Mouse (Mus musculus) heart, postnatal 4 days (tissue): ENCODE data around the gene Rab4b. TPM values are rescaled to one million over a fixed set of nuclear protein-coding genes. Genes with fewer than 3 reads are reported as not detected.

ENCODE experiments used
- DNase-seq: peaks from one replicate; pipeline ENCODE4 v3.0.0; 2021
- total RNA-seq, 2 experiments: library from RNA; stranded (reverse); gene quantifications; 2 replicates each; pipeline ENCODE4 v1.2.3; 2021

The Rab4b gene
- total RNA-seq, result 10 to 100 TPM; 24.7 to 27.8 TPM

DNA sequence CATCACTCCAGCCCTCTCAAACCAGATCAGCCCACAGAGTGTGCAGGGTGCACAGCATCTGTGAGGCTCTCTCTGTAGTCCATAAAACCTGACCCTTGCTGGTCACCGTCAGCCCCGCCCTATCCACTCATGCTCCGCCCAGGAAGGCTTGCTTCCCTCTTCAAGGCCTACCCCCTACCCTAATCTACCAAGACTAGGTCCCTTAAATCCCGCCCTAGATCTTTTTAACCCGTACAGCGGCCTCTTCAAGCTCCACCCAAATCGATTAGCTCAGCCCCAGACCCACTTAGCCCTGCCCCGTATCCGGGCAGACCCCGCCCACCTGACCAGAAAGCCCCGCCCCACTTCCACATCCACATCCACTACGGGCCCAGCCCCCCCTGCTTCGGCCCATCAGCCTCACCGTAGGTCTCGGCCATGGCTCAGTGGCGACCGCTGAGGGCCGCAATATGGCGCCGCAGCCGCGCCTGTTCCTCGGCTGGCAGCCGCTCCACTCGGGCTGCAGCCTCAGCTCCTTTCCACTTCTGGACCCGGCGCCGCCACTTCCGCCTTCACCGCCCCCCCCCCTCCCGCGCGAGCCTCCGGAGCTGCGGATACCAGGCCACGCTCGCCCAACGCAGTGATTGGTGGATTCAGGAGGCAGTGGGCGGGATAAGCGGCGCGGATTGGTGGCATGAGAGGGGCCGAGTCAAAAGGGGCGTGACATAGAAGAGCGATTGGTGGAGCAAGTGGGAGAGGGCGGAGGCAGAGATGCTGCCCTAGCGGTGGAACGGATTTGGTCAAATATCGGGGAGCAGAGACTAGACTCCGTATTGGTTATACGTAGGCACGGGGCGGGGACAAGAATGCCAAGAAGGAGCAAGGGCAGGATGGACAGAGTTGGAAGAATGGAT, at the start of gene Rab4b:
Rab4b (minus strand) TSS at position 573 of the 893 bp plus-strand sequence.
- peak; percentile 99 for DNase-seq

DNA sequence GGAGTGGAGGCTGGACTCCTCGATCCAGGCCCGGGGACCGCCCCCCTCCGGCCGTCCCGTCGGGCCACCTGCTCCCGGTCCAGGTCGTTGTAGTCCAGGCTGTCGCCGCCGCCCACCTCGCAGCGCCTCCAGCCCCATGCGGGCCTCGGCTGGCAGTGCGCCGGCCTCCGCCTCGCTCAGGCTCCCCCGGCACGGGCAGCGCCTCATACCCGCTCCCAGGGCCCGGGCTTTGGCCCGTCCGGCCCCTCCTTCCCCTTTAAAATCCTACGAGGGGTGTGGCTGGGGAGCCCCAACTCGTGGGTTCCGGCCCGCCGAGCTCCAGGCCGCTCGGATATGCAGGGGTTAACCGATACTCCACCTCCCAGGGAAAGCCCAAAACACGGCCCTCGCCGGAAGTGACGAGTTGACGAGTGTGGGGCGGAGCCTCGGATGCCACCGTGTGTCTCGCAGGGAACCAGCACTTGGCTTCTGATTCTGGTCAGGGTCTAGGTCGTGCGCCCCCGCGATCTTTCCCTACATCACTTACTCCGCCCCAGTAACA, 49.7 kb upstream of the Rab4b start, which contains the start of gene Itpkc:
Itpkc (minus strand) TSS at position 381 of the 541 bp plus-strand sequence.
- DNase-seq, result peak; percentile 91

- DNase-seq, result no peak
Observed at GRCm38 (mm10) chr7:27227676-27228075, 49.0 kb upstream of the Rab4b start.

DNA sequence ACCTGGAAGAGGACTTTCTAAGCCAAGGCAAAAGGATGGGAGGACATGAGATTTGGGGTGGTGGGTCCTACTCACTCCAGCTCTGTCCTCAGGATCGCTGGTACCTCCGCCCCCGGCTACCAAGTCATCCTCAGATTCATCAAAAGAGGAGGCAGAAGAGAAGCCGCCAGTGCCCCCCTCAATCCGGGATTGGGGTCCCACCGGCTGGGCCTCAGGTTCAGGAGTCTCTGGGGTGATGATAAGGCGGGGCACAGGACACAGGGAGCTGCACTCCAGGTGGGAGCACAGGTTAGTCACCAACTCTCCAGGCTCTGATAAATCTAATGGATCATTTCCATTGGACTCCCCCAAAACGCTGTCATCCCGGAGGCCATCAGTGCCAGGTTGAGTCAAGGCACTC, 48.6 kb upstream of the Rab4b start:
- no peak for DNase-seq

DNA sequence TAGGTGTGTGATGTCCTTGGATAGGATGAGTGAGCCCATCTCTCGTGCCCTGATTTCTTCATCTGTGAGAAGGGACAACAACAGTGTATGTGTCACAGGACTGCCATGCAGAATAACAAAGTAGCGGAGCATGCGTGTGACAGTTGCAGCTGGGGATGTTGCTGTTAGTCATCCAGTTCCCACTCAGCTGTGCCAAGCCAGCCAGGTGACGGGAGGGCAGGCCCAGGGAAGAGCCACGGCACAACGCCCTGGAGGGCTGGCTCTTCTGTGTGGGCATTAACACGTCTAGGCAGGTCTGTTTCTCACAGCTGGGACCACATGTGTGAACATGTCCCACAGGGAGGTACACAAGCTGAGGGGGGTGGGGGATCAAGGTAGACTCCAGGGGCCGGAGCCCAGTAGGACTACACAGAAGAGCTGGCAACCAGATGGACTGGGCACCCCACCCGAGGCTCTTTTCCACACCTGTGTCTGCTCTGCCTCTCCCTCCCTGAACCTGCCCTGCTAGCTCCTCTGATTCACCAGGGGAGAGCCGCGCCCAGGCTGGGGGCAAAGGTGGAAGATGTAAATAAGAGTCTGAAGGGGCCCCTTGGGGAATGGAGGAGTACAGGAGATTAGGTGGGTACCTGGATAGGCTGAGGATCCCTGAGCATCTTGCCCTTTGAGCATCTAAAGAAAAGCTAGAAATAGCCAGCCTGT, 46.3 kb upstream of the Rab4b start:
- no peak for DNase-seq

DNA sequence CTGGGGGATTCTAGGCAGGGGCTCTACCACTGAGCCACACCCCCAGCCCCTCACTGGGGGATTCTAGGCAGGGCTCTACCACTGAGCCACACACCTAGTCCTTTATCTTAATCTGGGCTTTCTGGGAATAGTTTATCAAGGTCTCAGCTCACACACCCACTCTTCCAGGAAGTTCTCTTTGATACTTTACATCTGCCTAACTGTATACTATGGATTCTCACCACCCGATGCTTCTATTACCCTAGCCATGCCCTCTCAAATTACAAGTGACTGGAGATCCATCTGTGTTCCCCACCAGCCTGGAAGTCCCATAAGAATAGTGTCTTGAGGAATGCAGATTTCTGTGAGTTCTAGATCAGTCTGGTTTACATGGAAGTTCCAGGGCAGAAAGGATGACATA, 43.8 kb upstream of the Rab4b start:
- no peak for DNase-seq

- DNase-seq, result no peak
Observed at GRCm38 (mm10) chr7:27221939-27222338, 43.2 kb upstream of the Rab4b start.

GRCm38 (mm10) chr7:27219937-27220336, 41.2 kb upstream of the Rab4b start:
- DNase-seq, result no peak

DNA sequence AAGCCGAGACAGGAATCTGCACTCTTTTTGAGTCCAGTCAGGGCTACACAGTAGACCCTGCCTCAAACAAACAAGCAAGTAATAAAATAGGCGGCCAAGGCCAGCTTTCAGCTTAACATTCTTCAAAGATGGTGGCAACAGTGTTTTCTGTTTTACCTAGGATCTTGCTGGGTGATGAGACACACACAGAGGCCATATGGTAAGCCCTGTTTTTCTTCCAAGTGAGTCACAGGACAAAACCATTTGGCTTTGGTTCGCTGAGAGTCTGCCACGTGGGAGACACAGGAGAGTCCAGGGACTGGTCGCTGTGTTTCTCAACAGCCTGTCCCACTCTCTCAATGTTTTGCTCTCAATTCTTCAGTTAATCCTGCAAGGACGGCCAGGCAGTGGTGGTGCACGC, 39.9 kb upstream of the Rab4b start:
- DNase-seq, result no peak

DNA sequence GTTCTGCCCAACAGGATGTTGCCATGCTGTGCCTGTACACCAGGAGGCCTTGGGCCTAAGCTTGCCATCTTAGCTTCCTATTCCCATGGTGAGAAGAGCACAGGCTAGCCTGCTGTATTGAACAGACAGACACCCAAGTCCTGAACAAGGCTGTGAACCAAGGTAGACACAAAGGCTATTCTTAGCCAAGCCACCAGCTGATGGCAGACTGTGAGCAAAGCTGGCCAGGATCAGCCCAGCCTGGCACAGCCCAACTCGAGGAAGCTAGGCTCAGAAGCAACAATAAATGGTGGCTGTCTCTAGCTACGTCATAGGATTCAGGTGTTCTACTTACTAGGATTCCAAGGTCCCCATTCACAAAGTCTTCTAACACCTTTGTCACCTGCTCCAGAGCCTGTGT, 33.9 kb upstream of the Rab4b start:
- DNase-seq, result no peak

GRCm38 (mm10) chr7:27203730-27204449, 25.2 kb upstream of the Rab4b start:
- no peak for DNase-seq

DNA sequence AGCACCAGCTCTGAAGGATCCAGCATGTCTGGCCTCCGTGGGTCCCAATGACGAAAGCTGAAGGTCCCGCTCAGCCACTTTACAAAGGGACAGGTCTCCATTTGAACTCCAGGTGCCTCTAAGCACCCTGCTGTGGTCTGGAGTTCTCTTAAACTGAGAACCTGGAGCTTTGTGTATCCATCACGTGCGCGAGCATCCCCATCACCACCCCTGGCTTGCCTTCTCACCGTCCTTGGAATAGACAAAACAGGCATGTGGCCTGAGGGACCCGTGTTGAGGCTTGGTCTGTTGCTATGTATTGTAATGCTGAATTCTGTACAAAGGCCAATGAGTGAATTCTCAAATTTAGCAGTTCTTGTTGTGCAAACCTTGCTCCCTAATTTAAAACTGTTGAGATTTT, 20.1 kb upstream of the Rab4b start:
- no peak for DNase-seq

GRCm38 (mm10) chr7:27198355-27198754, 19.7 kb upstream of the Rab4b start:
- DNase-seq, result no peak

- DNase-seq, result no peak
Observed at GRCm38 (mm10) chr7:27197634-27198033, 18.9 kb upstream of the Rab4b start.

DNA sequence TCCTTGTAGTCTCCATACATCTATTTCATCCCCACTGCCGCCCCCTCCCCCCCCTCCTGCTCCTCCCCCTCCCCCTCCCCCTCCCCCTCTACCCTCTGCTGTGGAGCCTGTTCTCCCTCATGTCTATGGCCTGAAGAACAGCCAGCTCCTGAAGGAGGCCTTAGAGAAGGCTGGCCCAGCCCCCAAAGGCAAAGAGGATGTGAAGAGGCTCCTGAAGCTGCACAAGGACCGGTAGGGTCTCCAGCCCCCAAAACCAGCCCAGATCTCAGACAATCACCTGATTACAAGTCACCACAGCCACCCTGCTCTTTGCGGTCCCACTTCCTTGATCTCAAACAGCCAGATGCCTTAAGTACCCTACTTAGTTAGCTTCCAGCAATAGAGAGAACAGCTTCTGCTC, 18.4 kb upstream of the Rab4b start:
- DNase-seq, result no peak

DNA sequence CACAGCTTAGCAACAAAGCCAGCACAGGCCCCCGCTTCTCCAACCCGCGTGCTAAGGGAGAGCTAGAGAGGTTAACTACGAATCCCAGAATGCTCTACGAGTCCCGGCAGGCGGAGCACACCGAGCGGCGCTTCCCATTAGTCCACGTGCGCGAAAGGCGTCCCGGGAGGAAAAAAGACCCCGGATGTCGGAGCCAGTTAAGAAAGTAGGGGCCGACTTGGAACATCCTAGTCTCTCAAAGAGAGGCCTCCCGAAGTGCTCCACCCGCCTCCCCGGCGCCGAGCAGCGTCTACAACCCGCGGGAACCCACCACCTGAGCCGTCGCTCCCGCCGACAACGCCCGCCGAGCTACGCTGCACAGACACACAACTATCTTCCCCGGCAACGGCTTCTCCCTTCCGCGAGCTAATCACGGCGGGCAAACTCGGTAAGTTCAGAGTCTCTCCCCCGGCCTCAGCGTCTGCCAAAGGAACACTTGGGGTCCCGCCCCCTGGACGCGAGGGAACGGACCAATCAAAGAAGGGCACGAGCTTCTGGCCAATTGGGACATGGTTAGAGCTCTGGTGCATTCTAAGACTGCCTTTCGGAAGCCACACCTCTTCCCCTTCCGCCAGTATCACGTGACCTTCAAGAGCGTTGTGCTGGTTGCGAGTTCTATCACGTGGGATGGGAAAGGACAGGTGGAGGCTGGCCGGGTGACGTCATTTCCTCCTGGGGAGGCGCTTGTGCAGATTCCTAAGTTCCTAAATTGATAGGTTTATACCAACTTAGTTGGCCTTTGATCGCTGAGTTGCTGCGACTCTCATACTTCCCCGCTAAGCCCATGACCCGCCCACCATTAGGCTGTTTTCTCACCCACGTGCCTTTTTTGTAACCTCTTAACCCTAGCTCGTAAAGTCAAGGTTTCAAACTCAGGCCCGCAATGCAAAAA, 17.2 kb upstream of the Rab4b start, which contains the start of the genes BC024978 and Snrpa:
BC024978 (plus strand) TSS at position 101 of the 931 bp plus-strand sequence.
Snrpa (minus strand) TSS at position 591 of the 931 bp plus-strand sequence.
- peak; percentile 94 for DNase-seq

- DNase-seq, result no peak
Observed at GRCm38 (mm10) chr7:27193731-27194130, 15.0 kb upstream of the Rab4b start.

DNA sequence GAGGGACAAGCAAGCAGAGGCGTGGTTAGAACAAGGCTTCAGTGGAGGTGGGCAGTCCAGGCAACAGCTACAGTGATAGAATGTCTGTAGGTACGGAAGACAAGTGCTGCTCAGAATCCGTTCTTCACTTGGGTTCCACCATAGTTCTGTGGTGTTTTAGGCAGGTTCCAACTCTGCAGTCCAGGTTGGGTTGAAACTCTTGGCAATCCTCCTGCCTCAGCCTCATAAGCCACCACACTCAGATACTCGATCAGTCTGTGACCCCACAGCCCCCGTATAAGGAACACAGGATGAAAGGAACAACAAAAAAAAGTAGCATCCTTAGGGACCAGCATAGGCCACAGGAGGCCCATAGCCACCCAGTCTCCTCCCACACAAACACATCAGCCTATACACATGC, 13.7 kb upstream of the Rab4b start:
- DNase-seq, result no peak

DNA sequence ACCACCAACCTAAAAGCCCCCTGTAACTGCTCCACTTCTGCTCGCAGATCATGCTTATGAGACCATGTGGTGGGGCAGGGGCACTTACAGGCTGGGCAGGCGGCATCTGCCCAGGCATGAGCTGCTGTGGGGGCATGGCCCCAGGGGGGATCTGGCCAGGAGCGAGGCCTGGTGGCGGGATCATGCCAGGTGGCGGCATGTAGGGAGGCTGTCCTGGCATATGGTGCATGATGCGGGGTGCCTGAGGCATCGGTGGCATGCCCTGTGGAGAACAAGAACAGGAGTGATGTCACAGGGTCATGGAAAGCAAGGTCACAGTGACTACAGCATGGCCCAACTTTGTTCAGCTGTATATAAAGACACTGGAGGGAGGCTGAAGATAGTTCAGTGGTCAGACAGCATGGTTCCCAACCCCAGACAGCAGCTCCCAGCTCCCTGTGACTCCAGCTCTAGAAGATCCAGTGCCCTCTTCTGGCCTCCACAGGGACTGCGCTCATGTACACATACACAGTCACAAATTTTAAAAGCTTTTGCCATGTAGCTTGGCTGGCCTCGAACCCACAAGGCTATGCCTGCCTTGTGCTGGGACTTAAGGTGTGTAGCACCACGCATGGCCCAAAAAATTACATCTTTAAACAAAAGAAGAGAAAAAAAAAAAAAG, 10.7 kb upstream of the Rab4b start:
- no peak for DNase-seq

GRCm38 (mm10) chr7:27185986-27186385, 7.3 kb upstream of the Rab4b start:
- DNase-seq, result peak; percentile 4

DNA sequence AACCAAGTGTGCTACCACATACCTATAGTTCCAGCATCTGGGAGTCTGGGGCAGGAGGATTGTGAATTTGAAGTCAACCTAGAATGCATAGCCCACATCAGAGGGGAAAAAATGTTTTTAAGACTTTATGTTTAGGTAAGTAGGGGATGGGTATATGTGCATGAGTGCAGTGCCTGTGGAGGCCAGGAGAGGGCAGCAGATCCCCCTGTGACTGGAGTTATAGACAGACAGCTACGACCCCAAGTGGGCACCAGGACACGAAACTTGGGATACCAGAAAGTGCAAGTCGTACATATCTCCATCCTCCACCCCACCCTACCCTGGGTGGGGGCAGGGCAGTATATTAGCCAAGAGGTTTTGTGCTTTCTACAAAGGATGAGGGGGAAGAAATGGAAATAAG, 6.3 kb upstream of the Rab4b start:
- DNase-seq, result peak; percentile 46
